Mouse (Mus musculus) embryonic facial prominence, embryonic 15.5 days (tissue): ENCODE data around the gene Mmachc. TPM values are rescaled to one million over a fixed set of nuclear protein-coding genes. Genes with fewer than 3 reads are reported as not detected.
"Not testable (repeated sequence)": the region's sequence is repeated elsewhere in the genome, so short reads cannot be mapped to it uniquely, and the experiment has no call there.

Experiments used
- ATAC-seq: fragments of 200-750 bp; cut with Nextera tagmentation; 2 replicates; pipeline ENCODE4 v1.8.0; 2017; ENCODE audit warnings: low read depth, moderate TSS enrichment; ENCODE audit not compliant: insufficient number of reproducible peaks, low FRiP score, low TSS enrichment
- H3K27ac ChIP-seq: fragments of 300-500 bp; sonication (generic); replicated peaks from 2 replicates; pipeline ENCODE4 v1.5.1; 2015; ENCODE audit warnings: mild to moderate bottlenecking, inconsistent platforms
- H3K27me3 ChIP-seq: fragments of 300-500 bp; sonication (generic); 2 replicates; pipeline ENCODE4 v1.6.1; 2015; ENCODE audit warnings: inconsistent platforms
- H3K36me3 ChIP-seq: fragments of 300-500 bp; sonication (generic); 2 replicates; pipeline ENCODE4 v1.6.1; 2015; ENCODE audit warnings: mild to moderate bottlenecking, inconsistent platforms
- H3K4me1 ChIP-seq: fragments of 300-500 bp; sonication (generic); 2 replicates; pipeline ENCODE4 v1.6.1; 2015; ENCODE audit warnings: inconsistent platforms
- H3K4me2 ChIP-seq: fragments of 300-500 bp; sonication (generic); replicated peaks from 2 replicates; pipeline ENCODE4 v1.6.1; 2015; ENCODE audit warnings: mild to moderate bottlenecking, inconsistent platforms
- H3K4me3 ChIP-seq: fragments of 300-500 bp; sonication (generic); replicated peaks from 2 replicates; pipeline ENCODE4 v1.5.1; 2015; ENCODE audit warnings: mild to moderate bottlenecking, inconsistent platforms
- H3K9ac ChIP-seq: fragments of 300-500 bp; sonication (generic); 2 replicates; pipeline ENCODE4 v1.6.1; 2015; ENCODE audit warnings: inconsistent platforms
- H3K9me3 ChIP-seq: fragments of 300-500 bp; sonication (generic); replicated peaks from 2 replicates; pipeline ENCODE4 v1.6.1; 2016; ENCODE audit warnings: inconsistent platforms
- WGBS: fragments of 180-500 bp; shearing (Covaris S2); methylation state at CpG from one replicate; pipeline ENCODE4 v1.1.7; 2015; 5-methylcytosine and 5-hydroxymethylcytosine counted together
- polyA plus RNA-seq: library from polyadenylated mRNA; unstranded; fragments of >200 nt; fragmentation: Nextera tagmentation; extraction: Ambion mirVana; gene quantifications from 2 replicates; pipeline ENCODE4 v1.2.1, GENCODE M21; 2015

Mmachc gene
- polyA plus RNA-seq, 1 experiment from 2014 or later: 22.8 TPM

- 41% methylated on average over 3 of the region's 3 CpGs for WGBS
- H3K27ac ChIP-seq: no peak overlapping the region
Measured at GRCm38 (mm10) chr4:116668145-116668544, 40.1 kb downstream of the Mmachc start.

GRCm38 (mm10) chr4:116666625-116667024 is 41.6 kb downstream of the Mmachc start:
- Histone ChIP-seq H3K4me1 (no peaks in the 10 kb centered on the region), H3K9me3 (no peaks in the 10 kb centered on the region), H3K9ac (no peak overlapping the region), H3K27me3 (no peaks in the 10 kb centered on the region), H3K27ac (no peak overlapping the region), H3K4me3 (no peak overlapping the region), H3K4me2 (no peak overlapping the region), H3K36me3 (no peaks in the 10 kb centered on the region)
- WGBS: 60% methylated on average over 4 of the region's 4 CpGs
- no peak for ATAC-seq

More at GRCm38 (mm10) chr4:116668145-116668544, 40.1 kb downstream of the Mmachc start:
- Histone ChIP-seq H3K4me2 (no peak overlapping the region), H3K4me3 (no peak overlapping the region), H3K4me1 (no peaks in the 10 kb centered on the region), H3K36me3 (no peaks in the 10 kb centered on the region), H3K27me3 (no peaks in the 10 kb centered on the region), H3K9ac (no peak overlapping the region), H3K9me3 (no peaks in the 10 kb centered on the region)
- no peak for ATAC-seq

DNA sequence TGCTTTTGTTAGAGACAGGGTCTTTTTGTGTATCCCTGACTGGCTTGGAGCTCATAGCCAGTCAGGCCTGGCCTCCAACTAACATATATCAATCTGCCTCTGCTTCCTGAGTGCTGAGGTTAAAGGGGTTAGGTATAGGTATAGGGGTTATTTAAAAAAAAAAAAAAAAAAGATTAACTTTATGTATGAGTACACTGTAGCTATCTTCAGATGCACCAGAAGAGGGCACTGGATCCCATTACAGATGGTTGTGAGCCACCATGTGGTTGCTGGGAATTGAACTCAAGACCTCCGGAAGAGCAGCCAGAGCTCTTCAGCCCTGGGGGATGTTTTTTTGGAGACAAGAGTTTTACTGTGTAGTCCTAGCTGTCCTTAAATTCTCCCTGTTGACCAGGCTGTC is 46.2 kb downstream of the Mmachc start:
- 80% methylated on average over 1 of the region's 1 CpGs for WGBS
- H3K9ac ChIP-seq: no peak overlapping the region
- no peaks in the 10 kb centered on the region for H3K9me3 ChIP-seq
- H3K27ac ChIP-seq: no peak overlapping the region
- no peaks in the 10 kb centered on the region for H3K27me3 ChIP-seq
- no peaks in the 10 kb centered on the region for H3K4me1 ChIP-seq
- no peaks in the 10 kb centered on the region for H3K36me3 ChIP-seq
- ATAC-seq: no peak
- no peak overlapping the region for H3K4me3 ChIP-seq
- H3K4me2 ChIP-seq: no peak overlapping the region

DNA sequence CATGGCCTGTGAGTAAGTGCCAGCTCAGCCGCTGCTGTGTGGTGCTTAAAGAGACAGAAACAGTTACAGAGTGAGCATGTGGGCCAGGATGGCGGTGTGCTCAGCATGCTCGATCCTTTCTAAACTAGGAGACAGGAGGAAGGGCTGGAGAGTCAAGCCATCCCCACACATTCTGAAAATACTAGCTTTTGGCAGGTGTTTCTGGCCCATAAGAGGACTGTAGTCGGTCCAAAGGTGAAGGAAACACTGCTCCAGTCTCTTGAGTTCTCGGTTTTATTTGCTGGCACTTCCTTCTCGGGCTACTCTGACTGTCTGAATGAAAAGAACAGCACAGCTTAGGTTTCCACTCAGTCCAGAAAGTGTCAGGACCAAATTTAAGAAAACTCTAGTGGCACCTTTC is 47.4 kb downstream of the Mmachc start:
- 74% methylated on average over 6 of the region's 6 CpGs for WGBS
- no peak for ATAC-seq
- no peak overlapping the region for H3K9ac ChIP-seq
- no peak overlapping the region for H3K27ac ChIP-seq
- no peaks in the 10 kb centered on the region for H3K36me3 ChIP-seq
- no peaks in the 10 kb centered on the region for H3K9me3 ChIP-seq
- no peak overlapping the region for H3K4me3 ChIP-seq
- H3K4me2 ChIP-seq: no peak overlapping the region
- no peaks in the 10 kb centered on the region for H3K27me3 ChIP-seq
- no peaks in the 10 kb centered on the region for H3K4me1 ChIP-seq

DNA sequence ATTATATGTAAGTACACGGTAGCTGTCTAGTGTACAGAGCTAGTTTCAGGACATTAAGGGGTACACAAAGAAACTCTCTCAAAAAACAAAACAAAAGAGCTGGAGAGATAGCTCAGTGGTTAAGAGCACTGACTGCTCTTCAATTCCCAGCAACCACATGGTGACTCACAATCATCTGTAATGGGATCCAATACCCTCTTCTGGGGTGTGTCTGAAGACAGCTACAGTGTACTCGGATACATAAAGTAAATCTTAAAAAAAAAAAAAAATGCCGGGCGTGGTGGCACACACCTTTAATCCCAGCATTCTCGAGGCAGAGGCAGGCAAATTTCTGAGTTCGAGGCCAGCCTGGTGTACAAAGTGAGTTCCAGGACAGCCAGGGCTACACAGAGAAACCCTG is 48.3 kb downstream of the Mmachc start:
- not testable (repeated sequence) for H3K4me2 ChIP-seq, H3K36me3 ChIP-seq, H3K4me1 ChIP-seq, H3K4me3 ChIP-seq, H3K27me3 ChIP-seq, H3K27ac ChIP-seq, H3K9ac ChIP-seq, ATAC-seq, H3K9me3 ChIP-seq
- WGBS: 75% methylated on average over 6 of the region's 6 CpGs

GRCm38 (mm10) chr4:116659474-116659873 is 48.7 kb downstream of the Mmachc start:
- Histone ChIP-seq H3K27ac (no peak overlapping the region), H3K27me3 (no peaks in the 10 kb centered on the region), H3K9ac (no peak overlapping the region), H3K9me3 (no peaks in the 10 kb centered on the region), H3K36me3 (no peaks in the 10 kb centered on the region), H3K4me1 (no peaks in the 10 kb centered on the region), H3K4me3 (no peak overlapping the region), H3K4me2 (no peak overlapping the region)
- WGBS: 53% methylated on average over 2 of the region's 2 CpGs
- no peak for ATAC-seq

- Histone ChIP-seq H3K9me3 (no peaks in the 10 kb centered on the region), H3K27ac (no peak overlapping the region), H3K27me3 (no peaks in the 10 kb centered on the region), H3K4me3 (no peak overlapping the region), H3K36me3 (no peaks in the 10 kb centered on the region), H3K9ac (no peak overlapping the region), H3K4me1 (no peaks in the 10 kb centered on the region), H3K4me2 (no peak overlapping the region)
- WGBS: 51% methylated on average over 3 of the region's 3 CpGs
- no peak for ATAC-seq
Measured at GRCm38 (mm10) chr4:116657971-116658370, 50.2 kb downstream of the Mmachc start.

DNA sequence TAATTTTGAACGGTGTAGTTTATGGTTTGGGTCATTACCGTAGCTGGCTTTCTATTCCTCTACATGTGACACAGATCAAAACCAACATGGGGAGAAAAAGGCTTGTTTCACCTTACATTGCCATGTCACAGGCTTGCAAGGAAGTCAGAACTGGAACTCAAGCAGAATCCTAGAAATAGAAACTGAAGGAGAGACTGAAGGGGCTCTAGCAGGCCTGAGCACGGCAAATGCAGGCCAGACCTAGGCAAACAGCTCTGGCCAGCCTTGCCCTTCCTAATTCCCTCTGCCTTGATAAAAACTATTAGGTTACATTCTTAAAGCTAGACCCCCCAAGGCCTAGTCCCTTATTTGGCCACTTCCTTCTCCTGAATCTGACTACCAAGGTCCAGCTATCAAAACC is 52.5 kb downstream of the Mmachc start:
- Histone ChIP-seq H3K4me2 (no peak overlapping the region), H3K27me3 (no peaks in the 10 kb centered on the region), H3K4me1 (0 out of 2 replicates have a peak, but pooled peaks cover 5% of the 10 kb centered on the region), H3K9me3 (no peaks in the 10 kb centered on the region), H3K27ac (no peak overlapping the region), H3K36me3 (no peaks in the 10 kb centered on the region), H3K4me3 (no peak overlapping the region), H3K9ac (no peak overlapping the region)
- ATAC-seq: no peak
- WGBS: 56% methylated on average over 3 of the region's 3 CpGs

DNA sequence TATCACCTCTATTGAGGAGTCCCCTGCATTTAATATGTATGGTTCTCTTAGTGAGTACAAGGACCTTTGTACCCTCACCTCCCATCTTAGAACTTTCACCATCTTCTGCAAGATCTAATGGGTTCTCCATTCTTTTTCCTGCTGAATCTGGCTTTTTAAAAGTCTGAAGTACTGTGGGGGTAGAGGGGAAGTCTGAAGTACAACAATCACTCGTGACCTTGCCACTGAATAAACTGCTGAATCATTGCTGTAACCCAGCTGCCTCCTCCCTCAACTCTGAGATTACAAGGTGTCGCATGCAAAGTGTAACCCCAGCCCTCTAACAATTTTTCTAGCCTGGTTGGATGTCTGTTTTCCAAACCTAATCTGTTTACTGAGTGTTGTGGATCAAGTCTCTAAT is 53.1 kb downstream of the Mmachc start:
- Histone ChIP-seq H3K4me2 (no peak overlapping the region), H3K4me1 (peaks cover 8% of the 10 kb centered on the region), H3K4me3 (no peak overlapping the region), H3K27me3 (no peaks in the 10 kb centered on the region), H3K9ac (no peak overlapping the region), H3K27ac (no peak overlapping the region), H3K36me3 (no peaks in the 10 kb centered on the region), H3K9me3 (no peaks in the 10 kb centered on the region)
- no peak for ATAC-seq
- WGBS: 56% methylated on average over 2 of the region's 2 CpGs

GRCm38 (mm10) chr4:116653228-116653627 is 55.0 kb downstream of the Mmachc start:
- Histone ChIP-seq H3K4me1 (peaks cover 21% of the 10 kb centered on the region), H3K4me2 (no peak overlapping the region), H3K27ac (no peak overlapping the region), H3K9ac (no peak overlapping the region), H3K4me3 (no peak overlapping the region), H3K9me3 (no peaks in the 10 kb centered on the region), H3K27me3 (no peaks in the 10 kb centered on the region), H3K36me3 (peaks cover 9% of the 10 kb centered on the region; the same call in 1 of the 2 replicates)
- WGBS: 92% methylated on average over 6 of the region's 6 CpGs
- ATAC-seq: no peak
